Mouse (Mus musculus) lung, postnatal 0 days (tissue): Measurements from ENCODE around the gene Rps15a.

Experiments
- CTCF ChIP-seq: IDR thresholded peaks from 2 replicates; pipeline ENCODE4 v1.5.1; 2016; ENCODE audit warnings: antibody characterized with exemption, mild to moderate bottlenecking
- EP300 ChIP-seq: IDR thresholded peaks from 2 replicates; pipeline ENCODE4 v1.6.1; 2016; ENCODE audit warnings: antibody characterized with exemption, mild to moderate bottlenecking, control low read depth

DNA sequence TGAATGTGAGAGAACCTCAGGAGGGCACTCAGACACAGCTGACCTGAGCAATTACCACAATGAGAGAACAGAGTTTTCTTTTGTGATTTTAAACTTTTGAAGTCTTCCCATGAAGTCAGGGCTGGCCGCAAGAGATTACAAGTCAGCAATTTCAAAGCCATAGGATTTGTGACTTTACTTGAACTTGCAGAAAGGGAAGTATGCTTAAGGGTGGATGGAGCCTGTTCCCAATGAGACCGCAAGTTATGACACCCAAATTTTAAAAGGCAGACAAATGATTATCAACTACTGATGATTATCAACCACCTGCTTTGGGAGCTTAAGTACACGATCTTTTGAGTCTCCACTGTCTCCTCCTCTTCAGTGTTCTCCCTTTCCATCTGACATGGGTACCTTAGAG, 2.4 kb upstream of the Rps15a start:
- TF ChIP-seq CTCF, result no peak
- TF ChIP-seq EP300, result no peak
